Mouse (Mus musculus) liver, adult 2 months (tissue): Measurements from ENCODE around the gene Tceal8. TPM values are rescaled to one million over a fixed set of nuclear protein-coding genes. Genes with fewer than 3 reads are reported as not detected.
"Not testable (repeated sequence)": the region's sequence is repeated elsewhere in the genome, so short reads cannot be mapped to it uniquely, and the experiment has no call there.

Experiments
- DNase-seq: peaks from one replicate; pipeline ENCODE4 v3.0.0-alpha.2; 2011; ENCODE audit warnings: low read depth, low spot score; ENCODE audit errors: extremely low read depth
- H3K27ac ChIP-seq: fragments of 200-500 bp; replicated peaks from 2 replicates; pipeline ENCODE4 v1.5.1; 2012; ENCODE audit warnings: low read depth, mild to moderate bottlenecking, control low read depth, inconsistent platforms, low read length; ENCODE audit not compliant: insufficient read depth
- H3K27me3 ChIP-seq: fragments of 200-500 bp; 2 replicates; pipeline ENCODE4 v1.6.1; 2012; ENCODE audit warnings: mild to moderate bottlenecking, moderate library complexity, low read length, inconsistent platforms; ENCODE audit not compliant: control insufficient read depth, insufficient read depth
- H3K36me3 ChIP-seq: fragments of 200-500 bp; 2 replicates; pipeline ENCODE4 v1.6.1; 2012; ENCODE audit warnings: low read length, inconsistent platforms; ENCODE audit not compliant: control insufficient read depth, insufficient read depth
- H3K4me1 ChIP-seq: fragments of 200-500 bp; 2 replicates; pipeline ENCODE4 v1.6.1; 2011; ENCODE audit warnings: low read length; ENCODE audit not compliant: control insufficient read depth, insufficient read depth
- H3K4me3 ChIP-seq: fragments of 200-500 bp; 2 replicates; pipeline ENCODE4 v1.5.1; 2011; ENCODE audit warnings: low read depth, mild to moderate bottlenecking, control low read depth, low read length, moderate library complexity; ENCODE audit not compliant: insufficient read depth
- H3K79me2 ChIP-seq: fragments of 200-500 bp; 2 replicates; pipeline ENCODE4 v1.6.1; 2012; ENCODE audit warnings: inconsistent platforms, mild to moderate bottlenecking, low read length, moderate library complexity; ENCODE audit not compliant: control insufficient read depth, insufficient read depth
- H3K9ac ChIP-seq: fragments of 200-500 bp; 2 replicates; pipeline ENCODE4 v1.6.1; 2012; ENCODE audit warnings: low read depth, mild to moderate bottlenecking, control low read depth, inconsistent platforms, low read length
- CTCF ChIP-seq: fragments of 200-500 bp; IDR thresholded peaks from 2 replicates; pipeline ENCODE4 v1.5.1; 2011; ENCODE audit warnings: low read depth, low read length, control low read depth
- POLR2A ChIP-seq: fragments of 200-500 bp; IDR thresholded peaks from 2 replicates; pipeline ENCODE4 v1.6.1; 2011; ENCODE audit warnings: low read length, control low read depth; ENCODE audit not compliant: insufficient read depth; ENCODE audit errors: extremely low read depth
- WGBS: fragments of 180-500 bp; shearing (Covaris S2); methylation state at CpG from one replicate; pipeline ENCODE4 v1.1.7; 2018; 5-methylcytosine and 5-hydroxymethylcytosine counted together
- polyA plus RNA-seq: library from polyadenylated mRNA; depleted of rRNA; stranded (reverse); fragments of >200 nt; gene quantifications from 2 replicates; pipeline ENCODE4 v1.2.3, GENCODE M21; 2012
- total RNA-seq: library from RNA; depleted of rRNA; stranded (reverse); fragments of >200 nt; gene quantifications from 2 replicates; pipeline ENCODE4 v1.2.3, GENCODE M21; 2014

Gene Tceal8
- total and polyA plus RNA-seq, 2 experiments: 3.1 to 31.2 TPM

GRCm38 (mm10) chrX:136171189-136172117 is 689 bp downstream of the Tceal8 start:
- Histone ChIP-seq H3K9ac (peak overlapping the region; percentile 77), H3K4me1 (no peaks in the 10 kb centered on the region), H3K4me3 (peak overlapping the region; percentile 67), H3K79me2 (no peaks in the 10 kb centered on the region), H3K27me3 (no peaks in the 10 kb centered on the region), H3K36me3 (no peaks in the 10 kb centered on the region), H3K27ac (peak overlapping the region; percentile 80)
- TF ChIP-seq POLR2A (no peak), CTCF (no peak)
- under 1% methylated on average over 24 of the region's 24 CpGs for WGBS
- no peak for DNase-seq

- Histone ChIP-seq H3K9ac (no peak overlapping the region), H3K27me3 (no peaks in the 10 kb centered on the region), H3K4me1 (no peaks in the 10 kb centered on the region; the same call in 1 of the 2 replicates), H3K36me3 (no peaks in the 10 kb centered on the region), H3K27ac (no peak overlapping the region), H3K79me2 (no peaks in the 10 kb centered on the region), H3K4me3 (no peak overlapping the region)
- no peak for DNase-seq
- no peak for TF ChIP-seq CTCF
- no peak for TF ChIP-seq POLR2A
- 45% methylated on average over 10 of the region's 10 CpGs for WGBS
These were observed 1.5 kb downstream of the Tceal8 start for GRCm38 (mm10) chrX:136170625-136171024.

DNA sequence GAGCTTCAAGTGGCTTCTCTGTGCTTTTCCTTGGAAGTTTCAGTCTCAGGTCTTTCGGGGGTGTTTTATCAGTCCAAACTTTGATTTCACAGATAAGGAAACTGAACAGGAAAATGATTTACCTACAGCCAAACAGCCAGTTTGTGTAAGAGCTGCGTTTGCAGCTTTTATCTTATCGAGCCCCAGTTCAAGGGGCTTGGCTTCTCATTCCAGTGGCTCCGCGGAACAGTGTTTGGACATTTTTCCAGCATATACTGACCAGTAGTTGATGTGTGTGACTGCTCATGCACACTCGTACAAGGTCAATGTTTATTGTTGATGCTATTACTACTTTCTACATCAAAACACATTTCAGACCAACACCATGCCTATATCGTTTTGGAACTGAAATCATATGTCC is 27.9 kb downstream of the Tceal8 start:
- WGBS: 12% methylated on average over 7 of the region's 7 CpGs
- Histone ChIP-seq H3K4me3 (no peak overlapping the region), H3K36me3 (no peaks in the 10 kb centered on the region), H3K79me2 (no peaks in the 10 kb centered on the region), H3K27ac (no peak overlapping the region), H3K4me1 (no peaks in the 10 kb centered on the region), H3K9ac (no peak overlapping the region), H3K27me3 (no peaks in the 10 kb centered on the region)
- TF ChIP-seq CTCF: no peak
- TF ChIP-seq POLR2A: no peak
- DNase-seq: no peak

- 45% methylated on average over 2 of the region's 2 CpGs for WGBS
- Histone ChIP-seq H3K4me1 (no peaks in the 10 kb centered on the region), H3K36me3 (no peaks in the 10 kb centered on the region), H3K79me2 (no peaks in the 10 kb centered on the region), H3K4me3 (no peak overlapping the region), H3K27ac (no peak overlapping the region), H3K27me3 (no peaks in the 10 kb centered on the region), H3K9ac (no peak overlapping the region)
- TF ChIP-seq POLR2A (no peak), CTCF (no peak)
- no peak for DNase-seq
These were observed 28.4 kb downstream of the Tceal8 start for GRCm38 (mm10) chrX:136143711-136144110.

- DNase-seq: no peak
These were observed 30.8 kb downstream of the Tceal8 start for GRCm38 (mm10) chrX:136141385-136141784.

GRCm38 (mm10) chrX:136139640-136140004 is 32.5 kb downstream of the Tceal8 start:
- WGBS: 22% methylated on average over 5 of the region's 5 CpGs
- DNase-seq, H3K79me2 ChIP-seq, H3K27ac ChIP-seq, H3K36me3 ChIP-seq, H3K4me1 ChIP-seq, H3K4me3 ChIP-seq, H3K27me3 ChIP-seq, H3K9ac ChIP-seq: not testable (repeated sequence)

More at GRCm38 (mm10) chrX:136141385-136141784, 30.8 kb downstream of the Tceal8 start:
- Histone ChIP-seq H3K79me2 (no peaks in the 10 kb centered on the region), H3K9ac (no peak overlapping the region), H3K36me3 (no peaks in the 10 kb centered on the region), H3K4me3 (no peak overlapping the region), H3K27ac (no peak overlapping the region), H3K27me3 (no peaks in the 10 kb centered on the region), H3K4me1 (no peaks in the 10 kb centered on the region)
- WGBS: 77% methylated on average over 5 of the region's 5 CpGs
- TF ChIP-seq CTCF (no peak), POLR2A (no peak)

DNA sequence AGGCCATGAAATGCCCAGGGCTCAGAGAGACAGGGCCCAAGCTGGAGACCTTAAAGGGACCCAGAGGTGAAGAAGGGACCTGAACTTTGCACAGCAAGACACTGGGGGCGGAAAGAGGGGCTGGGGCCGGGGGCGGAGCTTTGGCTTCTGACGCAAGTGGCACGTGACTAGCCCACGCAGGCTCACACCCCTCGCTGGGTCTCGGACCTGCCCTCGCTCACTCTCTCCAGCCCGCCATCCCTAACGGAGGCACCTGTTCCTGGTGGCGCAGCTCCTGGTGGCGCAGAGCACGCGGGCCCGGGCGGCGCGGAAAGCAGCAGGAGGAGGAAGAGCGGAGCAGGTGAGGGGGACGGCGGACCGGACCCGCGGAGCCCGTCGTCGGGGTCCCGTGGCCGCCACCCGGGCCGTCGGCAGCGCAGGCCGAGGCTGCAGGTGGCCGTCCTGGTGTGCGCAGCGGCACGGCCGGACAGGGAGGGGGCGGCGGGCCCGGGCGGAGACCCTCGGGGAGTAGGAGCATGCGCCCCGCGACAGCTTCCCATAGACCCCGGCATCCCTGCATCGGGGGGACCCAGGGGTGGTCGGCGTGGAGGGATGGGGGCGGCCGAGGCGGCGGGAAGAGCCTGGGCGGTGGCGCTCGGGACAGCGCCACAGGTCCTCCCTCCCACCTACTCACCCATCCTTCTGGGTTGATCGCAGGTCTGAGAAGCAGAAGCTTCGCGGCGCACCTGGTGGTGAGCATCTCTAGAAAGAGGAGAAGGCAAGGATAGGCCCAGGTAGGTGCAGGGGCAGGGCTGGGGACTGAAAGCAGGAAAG is 33.1 kb downstream of the Tceal8 start, which contains the start of gene Bex4:
TSS of gene Bex4 (plus strand) at position 170 of the 813 bp plus-strand sequence.
- not testable (repeated sequence) for H3K27me3 ChIP-seq, H3K79me2 ChIP-seq, DNase-seq, H3K4me3 ChIP-seq, H3K4me1 ChIP-seq, H3K27ac ChIP-seq, H3K9ac ChIP-seq, H3K36me3 ChIP-seq
- WGBS: 3% methylated on average over 12 of the region's 64 CpGs
